Mouse (Mus musculus) cortical plate, adult 2 months (tissue): ENCODE results near the gene Palm. TPM values are rescaled to one million over a fixed set of nuclear protein-coding genes. Genes with fewer than 3 reads are reported as not detected.

ENCODE experiments used
- H3K27ac ChIP-seq: fragments of 200-500 bp; 2 replicates; pipeline ENCODE4 v1.5.1; 2012; ENCODE audit warnings: low read length, control low read depth, inconsistent platforms; ENCODE audit not compliant: insufficient read depth
- H3K4me1 ChIP-seq: fragments of 200-500 bp; 2 replicates; pipeline ENCODE4 v1.6.1; 2011; ENCODE audit warnings: low read length; ENCODE audit not compliant: control insufficient read depth, insufficient read depth
- H3K4me3 ChIP-seq: fragments of 200-500 bp; 2 replicates; pipeline ENCODE4 v1.5.1; 2011; ENCODE audit warnings: mild to moderate bottlenecking, low read length, control low read depth; ENCODE audit not compliant: insufficient read depth
- CTCF ChIP-seq: fragments of 200-500 bp; IDR thresholded peaks from 2 replicates; pipeline ENCODE4 v1.5.1; 2011; ENCODE audit warnings: mild to moderate bottlenecking, control low read depth, low read length; ENCODE audit not compliant: insufficient read depth; ENCODE audit errors: extremely low read depth
- POLR2A ChIP-seq: fragments of 200-500 bp; IDR thresholded peaks from 2 replicates; pipeline ENCODE4 v1.6.1; 2011; ENCODE audit warnings: mild to moderate bottlenecking, low read length, control low read depth; ENCODE audit not compliant: insufficient read depth; ENCODE audit errors: extremely low read depth
- polyA plus RNA-seq: library from polyadenylated mRNA; depleted of rRNA; stranded (reverse); fragments of >200 nt; gene quantifications from 2 replicates; pipeline ENCODE4 v1.2.3, GENCODE M21; 2012

Palm gene
- polyA plus RNA-seq, 1 experiment = 294 TPM

GRCm38 (mm10) chr10:79840091-79840490 is 46.7 kb downstream of the Palm start:
- peak overlapping the region; percentile 23; the same call in 1 of the 2 replicates for H3K4me3 ChIP-seq
- TF ChIP-seq POLR2A (no peak), CTCF (no peak)
- peak overlapping the region; percentile 2 for H3K27ac ChIP-seq
- H3K4me1 ChIP-seq = no peaks in the 10 kb centered on the region

- TF ChIP-seq CTCF (no peak), POLR2A (peak; percentile 81)
- no peaks in the 10 kb centered on the region for H3K4me1 ChIP-seq
- H3K27ac ChIP-seq = peak overlapping the region; percentile 55
- H3K4me3 ChIP-seq = peak overlapping the region; percentile 23
Observed at GRCm38 (mm10) chr10:79840644-79841551, 47.5 kb downstream of the Palm start.

GRCm38 (mm10) chr10:79842322-79842721 is 49.0 kb downstream of the Palm start:
- TF ChIP-seq CTCF = no peak
- no peak for TF ChIP-seq POLR2A
- Histone ChIP-seq H3K4me1 (no peaks in the 10 kb centered on the region), H3K27ac (no peak overlapping the region), H3K4me3 (no peak overlapping the region)

- TF ChIP-seq POLR2A (no peak), CTCF (no peak)
- no peaks in the 10 kb centered on the region for H3K4me1 ChIP-seq
- no peak overlapping the region for H3K27ac ChIP-seq
- H3K4me3 ChIP-seq = no peak overlapping the region
Observed at GRCm38 (mm10) chr10:79843476-79843875, 50.1 kb downstream of the Palm start.

GRCm38 (mm10) chr10:79846553-79846952 is 53.2 kb downstream of the Palm start:
- no peaks in the 10 kb centered on the region; the same call in 1 of the 2 replicates for H3K4me1 ChIP-seq
- H3K27ac ChIP-seq = no peak overlapping the region
- no peak for TF ChIP-seq POLR2A
- TF ChIP-seq CTCF = no peak
- no peak overlapping the region for H3K4me3 ChIP-seq

- Histone ChIP-seq H3K27ac (no peak overlapping the region), H3K4me1 (peaks cover 8% of the 10 kb centered on the region), H3K4me3 (no peak overlapping the region)
- TF ChIP-seq POLR2A (no peak), CTCF (no peak)
Observed at GRCm38 (mm10) chr10:79849941-79850628, 56.7 kb downstream of the Palm start.

- H3K4me3 ChIP-seq = no peak overlapping the region
- peak overlapping the region; percentile 20 for H3K27ac ChIP-seq
- peaks cover 12% of the 10 kb centered on the region for H3K4me1 ChIP-seq
- TF ChIP-seq POLR2A (no peak), CTCF (no peak)
Observed at GRCm38 (mm10) chr10:79851653-79852052, 58.3 kb downstream of the Palm start.

GRCm38 (mm10) chr10:79852107-79852789 is 58.9 kb downstream of the Palm start:
- Histone ChIP-seq H3K4me3 (no peak overlapping the region), H3K4me1 (peaks cover 17% of the 10 kb centered on the region), H3K27ac (peak overlapping the region; percentile 81)
- TF ChIP-seq POLR2A (no peak), CTCF (no peak)

- TF ChIP-seq CTCF = no peak
- TF ChIP-seq POLR2A = no peak
- peaks cover 22% of the 10 kb centered on the region for H3K4me1 ChIP-seq
Observed at GRCm38 (mm10) chr10:79852827-79853226, 59.5 kb downstream of the Palm start.

More at GRCm38 (mm10) chr10:79852827-79853226, 59.5 kb downstream of the Palm start:
- peak overlapping the region; percentile 37 for H3K4me3 ChIP-seq
- H3K27ac ChIP-seq = peak overlapping the region; percentile 81
